Mouse (Mus musculus): ENCODE measurements around the gene Clk2.

DNA sequence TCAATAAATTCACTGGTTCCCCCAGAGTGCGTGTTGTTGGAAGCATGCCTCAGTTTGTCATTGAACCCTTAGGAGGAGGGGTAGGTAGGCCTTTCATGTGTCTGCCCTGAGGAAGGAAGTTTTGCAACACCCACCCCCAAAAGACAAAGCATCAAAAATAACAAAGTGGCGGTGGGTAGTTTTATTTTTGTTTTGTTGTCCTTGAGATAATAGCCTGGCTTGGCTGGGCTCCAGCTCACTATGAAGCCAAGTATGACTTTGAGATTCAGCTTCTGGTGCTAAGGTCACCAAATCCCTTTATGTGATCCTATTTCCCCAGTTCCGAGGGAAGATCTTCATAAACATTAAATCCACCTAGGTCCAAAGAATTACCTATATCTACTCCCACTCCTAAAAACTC lies 40.4 kb upstream of the Clk2 start:
- TF ChIP-seq CTCF (IDR thresholded peaks at IDR 0.05; ENCODE audit: low read depth) (no peak), EP300 (optimal IDR thresholded peaks at IDR 0.05) (no peak)
